Mouse (Mus musculus) heart, embryonic 11.5 days (tissue): ENCODE measurements around the gene Hoxd10. TPM values are rescaled to one million over a fixed set of nuclear protein-coding genes. Genes with fewer than 3 reads are reported as not detected.

Experiments used
- ATAC-seq: fragments of 200-750 bp; cut with Nextera tagmentation; replicated peaks from 2 replicates; pipeline ENCODE4 v1.8.0; 2017; ENCODE audit warnings: moderate library complexity; ENCODE audit not compliant: insufficient number of reproducible peaks, low FRiP score, low TSS enrichment
- H3K27ac ChIP-seq: fragments of 300-500 bp; sonication (generic); 2 replicates; pipeline ENCODE4 v1.5.1; 2014; ENCODE audit warnings: mild to moderate bottlenecking, low read depth, low read length
- H3K27me3 ChIP-seq: fragments of 300-500 bp; sonication (generic); 2 replicates; pipeline ENCODE4 v1.6.1; 2014; ENCODE audit warnings: mild to moderate bottlenecking, low read length, mixed read lengths; ENCODE audit not compliant: control insufficient read depth, insufficient read depth
- H3K36me3 ChIP-seq: fragments of 300-500 bp; sonication (generic); 2 replicates; pipeline ENCODE4 v1.6.1; 2014; ENCODE audit warnings: mild to moderate bottlenecking, low read length, moderate library complexity, mixed read lengths; ENCODE audit not compliant: control insufficient read depth, insufficient read depth
- H3K4me1 ChIP-seq: fragments of 300-500 bp; sonication (generic); 2 replicates; pipeline ENCODE4 v1.6.1; 2014; ENCODE audit warnings: low read length; ENCODE audit not compliant: control insufficient read depth, insufficient read depth
- H3K4me2 ChIP-seq: fragments of 300-500 bp; sonication (generic); 2 replicates; pipeline ENCODE4 v1.6.1; 2014; ENCODE audit warnings: mild to moderate bottlenecking, moderate library complexity
- H3K4me3 ChIP-seq: fragments of 300-500 bp; sonication (generic); 2 replicates; pipeline ENCODE4 v1.5.1; 2014; ENCODE audit warnings: low read depth, low read length
- H3K9ac ChIP-seq: fragments of 300-500 bp; sonication (generic); 2 replicates; pipeline ENCODE4 v1.6.1; 2014; ENCODE audit warnings: mild to moderate bottlenecking, low read depth, low read length, moderate library complexity
- H3K9me3 ChIP-seq: fragments of 300-500 bp; sonication (generic); replicated peaks from 2 replicates; pipeline ENCODE4 v1.6.1; 2016; ENCODE audit warnings: low read length; ENCODE audit not compliant: control insufficient read depth
- WGBS: fragments of 180-500 bp; shearing (Covaris S2); extraction: QIAGEN DNeasy Blood & Tissue Kit; methylation state at CpG from one replicate; pipeline ENCODE4 v1.1.7; 2014; ENCODE audit not compliant: insufficient replicate concordance; 5-methylcytosine and 5-hydroxymethylcytosine counted together
- polyA plus RNA-seq: library from polyadenylated mRNA; unstranded; fragments of >200 nt; fragmentation: Nextera tagmentation; extraction: Ambion mirVana; gene quantifications from 2 replicates; pipeline ENCODE4 v1.2.1, GENCODE M21; 2014

Hoxd10 gene
- polyA plus RNA-seq, 1 experiment from 2014 or later = 0.11 TPM

DNA sequence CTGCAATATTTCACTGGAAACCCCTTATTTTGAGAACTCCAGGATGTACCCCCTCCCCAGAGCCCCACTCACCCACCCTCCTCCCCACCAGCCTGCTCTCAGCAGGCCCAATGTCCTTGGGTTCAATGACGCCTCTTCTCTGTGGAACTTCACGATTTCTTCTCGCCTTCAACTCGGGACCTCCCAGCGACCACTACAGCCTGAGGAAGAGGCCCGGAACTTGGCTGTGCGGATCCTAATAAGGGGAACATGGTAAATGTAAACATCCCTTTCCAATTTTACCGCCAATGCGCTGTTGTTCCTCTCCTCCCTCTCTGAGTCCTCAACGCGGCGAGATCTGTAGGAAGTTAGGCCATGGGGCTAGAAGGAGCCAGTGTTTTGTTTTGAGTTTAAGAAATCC is 7.6 kb upstream of the Hoxd10 start:
- Histone ChIP-seq H3K36me3 (no peaks in the 10 kb centered on the region), H3K9ac (no peak overlapping the region)

DNA sequence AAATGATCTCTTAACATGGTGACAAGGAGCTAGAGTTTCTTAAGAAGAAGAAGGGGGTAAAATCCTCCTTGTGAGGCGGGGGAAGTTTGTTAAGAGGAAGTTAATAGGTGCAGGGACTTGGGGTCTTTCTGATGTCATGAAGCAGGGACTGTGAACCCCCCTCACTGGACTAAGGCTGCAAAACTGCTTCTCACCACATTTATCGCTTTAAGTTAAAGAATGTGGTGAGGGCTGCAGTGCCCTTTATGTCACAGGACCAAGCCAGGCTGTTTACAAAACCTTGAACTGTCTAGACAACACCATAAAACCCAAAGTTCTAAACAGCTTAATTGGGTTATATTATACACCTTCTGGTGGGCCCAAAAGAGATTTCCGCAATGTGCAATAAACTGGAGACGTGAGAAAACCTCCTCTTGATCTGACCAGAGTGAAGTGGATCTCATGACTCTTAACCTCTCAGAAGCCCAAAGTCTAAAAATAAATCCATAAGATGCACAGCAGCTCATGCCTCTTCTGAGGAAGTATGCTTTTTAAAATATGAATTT is 6.6 kb upstream of the Hoxd10 start:
- Histone ChIP-seq H3K27ac (no peak overlapping the region), H3K9ac (no peak overlapping the region), H3K4me2 (no peak overlapping the region)

More for the DNA sequence above, 7.6 kb upstream of the Hoxd10 start:
- no peaks in the 10 kb centered on the region for H3K9me3 ChIP-seq
- H3K4me2 ChIP-seq = no peak overlapping the region
- H3K27ac ChIP-seq = no peak overlapping the region
- ATAC-seq = no peak
- WGBS = 3% methylated on average over 12 of the region's 12 CpGs
- peaks cover 96% of the 10 kb centered on the region for H3K27me3 ChIP-seq
- H3K4me3 ChIP-seq = no peak overlapping the region
- H3K4me1 ChIP-seq = no peaks in the 10 kb centered on the region

DNA sequence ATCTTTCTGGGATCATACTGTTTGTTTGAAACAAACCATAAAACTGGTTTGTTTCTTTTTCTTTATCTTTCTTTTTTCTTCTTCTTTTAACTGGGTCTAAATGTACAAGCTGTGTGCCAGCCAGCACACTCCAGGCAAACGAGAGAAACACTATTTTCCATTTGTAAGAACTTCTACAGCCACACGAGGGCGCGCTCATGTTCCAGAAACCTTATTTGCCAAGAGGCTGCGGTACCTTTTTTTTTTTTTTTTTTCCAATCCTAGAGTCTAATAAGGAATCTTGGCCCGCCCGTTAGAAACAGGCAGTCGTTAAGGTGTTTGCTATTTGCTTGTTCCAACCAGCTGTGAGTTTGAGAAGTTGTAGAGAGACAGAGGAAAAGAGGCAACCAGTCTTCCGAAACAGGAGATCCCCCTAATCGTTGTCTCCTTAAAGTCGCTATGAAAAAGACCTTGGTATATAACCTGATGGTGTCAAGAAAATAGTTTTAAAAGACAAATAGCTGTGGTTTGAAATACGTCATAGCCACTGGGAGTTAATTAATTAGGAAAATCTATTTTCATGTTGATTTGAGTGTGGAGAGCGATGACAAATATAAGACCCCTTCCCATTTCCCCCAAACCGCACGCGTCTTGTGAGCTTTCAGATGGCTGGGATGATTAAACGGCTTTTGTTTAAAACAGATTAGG is 5.3 kb upstream of the Hoxd10 start:
- Histone ChIP-seq H3K4me1 (peaks cover 4% of the 10 kb centered on the region), H3K36me3 (no peaks in the 10 kb centered on the region), H3K9me3 (no peaks in the 10 kb centered on the region), H3K4me2 (no peak overlapping the region), H3K27me3 (peaks cover 92% of the 10 kb centered on the region), H3K9ac (no peak overlapping the region), H3K4me3 (no peak overlapping the region), H3K27ac (no peak overlapping the region)
- no peak for ATAC-seq
- 5% methylated on average over 17 of the region's 17 CpGs for WGBS

More for the DNA sequence above, 6.6 kb upstream of the Hoxd10 start:
- 13% methylated on average over 4 of the region's 4 CpGs for WGBS
- Histone ChIP-seq H3K36me3 (no peaks in the 10 kb centered on the region), H3K27me3 (peaks cover 96% of the 10 kb centered on the region), H3K9me3 (no peaks in the 10 kb centered on the region), H3K4me1 (no peaks in the 10 kb centered on the region), H3K4me3 (no peak overlapping the region)
- ATAC-seq = no peak

DNA sequence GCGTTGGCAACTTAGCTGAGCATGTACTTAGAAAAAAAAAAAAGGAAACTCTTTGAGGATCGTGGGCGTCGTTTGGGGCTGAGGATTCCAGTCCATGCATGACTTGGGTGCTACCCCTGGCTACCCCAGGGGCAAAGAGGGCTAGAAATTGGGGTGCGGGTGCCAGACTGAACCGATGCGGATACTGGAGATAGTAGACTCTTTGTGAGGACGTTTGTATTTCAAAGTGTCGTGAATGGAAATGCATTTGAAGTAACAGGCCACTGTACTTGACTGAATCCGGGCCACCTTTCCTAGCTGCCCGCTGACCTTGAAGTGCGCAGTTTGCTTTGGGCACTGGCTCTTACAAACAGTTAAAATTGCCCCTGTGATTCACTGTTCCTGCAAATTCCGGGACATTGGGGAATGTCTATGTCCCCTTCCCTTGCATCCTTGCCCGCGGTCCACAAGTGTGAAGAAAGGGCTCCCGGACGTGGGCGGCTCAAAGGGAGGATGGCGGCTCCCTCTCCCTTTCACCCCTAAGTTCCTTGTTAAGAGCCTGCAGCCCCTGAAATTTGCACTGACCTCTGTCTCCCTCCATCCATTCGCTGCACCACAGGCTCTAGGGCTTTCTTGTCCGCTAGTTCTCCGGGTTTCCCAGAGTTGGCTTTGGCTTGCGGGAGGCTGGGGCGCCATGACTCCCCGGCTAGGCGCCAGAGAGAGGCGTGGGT is 4.6 kb upstream of the Hoxd10 start:
- Histone ChIP-seq H3K9ac (no peak overlapping the region), H3K4me3 (no peak overlapping the region), H3K36me3 (no peaks in the 10 kb centered on the region), H3K27ac (no peak overlapping the region), H3K4me1 (peaks cover 6% of the 10 kb centered on the region), H3K4me2 (no peak overlapping the region), H3K27me3 (peaks cover 92% of the 10 kb centered on the region), H3K9me3 (no peaks in the 10 kb centered on the region)
- no peak for ATAC-seq
- under 1% methylated on average over 27 of the region's 27 CpGs for WGBS

DNA sequence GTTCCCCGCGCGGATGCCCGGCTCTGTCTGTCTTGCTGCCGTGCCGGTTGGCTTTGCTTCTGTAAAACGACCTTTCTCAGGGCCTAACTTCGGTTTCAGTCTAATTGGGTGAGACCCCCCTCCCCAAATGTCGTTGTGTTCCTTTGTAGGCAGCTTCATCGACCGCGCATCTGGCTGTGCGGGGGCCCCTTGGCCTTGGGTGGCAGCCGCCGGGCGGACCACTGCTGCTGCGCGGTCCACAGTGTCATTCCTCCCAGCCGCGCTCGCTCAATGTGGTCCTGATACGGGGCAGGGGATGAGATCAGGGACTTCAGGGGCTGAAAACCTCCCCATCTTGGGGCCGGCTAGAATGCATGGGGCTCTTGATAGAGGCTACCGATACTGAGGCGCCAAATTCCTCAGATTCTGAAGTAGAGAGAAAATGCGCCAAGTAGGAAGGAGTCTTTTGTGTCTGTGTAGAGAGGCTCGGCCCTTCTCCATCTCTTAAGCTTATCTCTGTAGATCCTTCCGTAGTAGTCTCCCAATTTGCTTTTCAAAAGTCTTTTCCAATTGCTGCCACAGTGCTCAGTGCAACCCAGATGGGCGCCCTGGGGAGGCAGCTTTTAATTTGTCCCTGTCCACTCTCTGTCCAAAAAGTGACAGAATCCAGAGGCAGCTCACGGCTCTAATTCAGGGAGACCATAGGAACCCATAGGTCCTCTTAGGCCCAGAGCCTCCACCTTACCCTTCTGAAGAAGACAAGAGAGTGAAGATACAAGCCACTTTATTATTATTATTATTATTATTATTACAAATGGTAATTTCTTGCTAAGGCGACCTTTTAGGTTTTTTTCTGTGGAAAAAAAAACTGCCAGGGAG is 3.8 kb upstream of the Hoxd10 start:
- Histone ChIP-seq H3K4me3 (no peak overlapping the region), H3K9ac (no peak overlapping the region), H3K9me3 (no peaks in the 10 kb centered on the region), H3K27ac (no peak overlapping the region), H3K36me3 (no peaks in the 10 kb centered on the region), H3K27me3 (peaks cover 90% of the 10 kb centered on the region), H3K4me1 (peaks cover 6% of the 10 kb centered on the region), H3K4me2 (no peak overlapping the region)
- no peak for ATAC-seq
- 1% methylated on average over 31 of the region's 31 CpGs for WGBS

DNA sequence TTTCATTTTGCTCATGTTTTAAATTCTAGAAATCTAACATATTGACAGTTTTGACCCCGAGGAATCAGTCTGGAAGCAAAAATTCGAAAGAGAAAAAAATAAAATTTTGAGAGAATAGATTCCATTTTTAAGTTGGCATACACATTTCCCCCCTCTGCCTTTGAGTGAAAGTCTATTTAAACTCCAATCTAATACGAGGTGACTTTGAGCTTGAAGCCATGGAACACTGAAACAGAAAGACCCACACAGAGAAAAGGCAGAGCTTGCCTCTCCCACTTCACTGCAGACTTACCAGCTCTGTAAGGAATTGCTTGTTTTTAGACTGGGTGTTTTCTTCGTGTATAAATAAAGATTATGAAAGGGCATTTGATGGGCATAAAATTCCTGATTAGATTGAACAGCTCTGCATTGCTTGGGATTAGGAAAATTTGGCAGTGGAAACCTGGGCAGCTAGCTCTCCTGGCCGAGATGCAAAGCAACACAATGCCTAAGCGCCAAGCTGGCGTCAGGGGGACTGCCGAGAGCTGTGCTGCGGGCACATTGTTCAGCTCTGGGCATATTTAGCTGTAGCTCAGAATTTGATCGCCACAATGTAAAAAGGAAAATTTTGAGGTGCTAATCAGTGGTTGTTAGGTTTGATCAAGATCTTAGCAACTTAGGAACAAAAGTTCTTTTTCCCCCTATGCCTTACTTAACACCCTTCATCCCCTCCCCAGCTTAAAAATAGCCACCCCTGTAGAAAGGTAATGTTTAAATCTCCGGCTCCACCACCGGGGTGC is 2.7 kb upstream of the Hoxd10 start:
- WGBS = 3% methylated on average over 12 of the region's 12 CpGs
- Histone ChIP-seq H3K9ac (no peak overlapping the region), H3K4me3 (no peak overlapping the region)

DNA sequence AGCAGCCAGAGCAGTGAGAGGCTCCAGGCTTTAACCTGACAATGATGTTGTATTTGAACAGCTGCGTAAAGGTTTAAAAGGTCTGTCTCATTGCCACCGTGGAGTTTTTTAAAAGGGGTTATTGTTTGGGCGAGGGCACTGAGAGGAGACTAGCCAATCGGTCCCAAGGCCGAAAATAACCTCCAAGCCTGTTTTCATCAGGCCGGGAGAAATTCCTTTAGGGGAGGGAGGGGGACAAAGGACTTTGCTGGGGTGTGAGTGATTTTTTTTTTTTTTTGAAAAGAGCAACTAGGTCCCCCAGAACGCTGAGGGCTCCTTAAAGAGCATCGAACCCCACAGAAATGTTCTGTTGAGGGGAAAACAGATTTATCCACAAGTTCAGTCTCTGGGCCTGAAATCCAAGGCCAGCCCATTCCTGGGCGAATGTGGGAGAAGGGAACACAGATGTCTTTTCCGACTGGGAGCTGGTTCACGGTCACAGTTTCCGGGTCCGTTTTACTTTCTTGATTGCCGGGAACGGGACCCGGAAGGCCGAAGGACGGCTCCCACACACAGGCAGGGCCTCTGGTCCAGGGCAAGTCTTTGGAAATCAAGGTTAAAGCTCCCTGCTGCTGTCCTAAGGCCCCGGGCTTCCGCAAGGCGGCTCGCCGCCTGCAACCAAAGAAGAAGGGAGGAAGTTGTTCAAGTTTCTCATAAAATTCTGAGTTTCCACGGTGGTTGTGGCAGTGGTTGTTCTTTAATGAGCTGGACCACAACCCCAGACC is 2.0 kb upstream of the Hoxd10 start:
- H3K4me1 ChIP-seq = peaks cover 6% of the 10 kb centered on the region
- H3K27me3 ChIP-seq = peaks cover 90% of the 10 kb centered on the region
- no peak overlapping the region for H3K9ac ChIP-seq
- ATAC-seq = no peak
- H3K4me2 ChIP-seq = no peak overlapping the region
- no peak overlapping the region for H3K27ac ChIP-seq
- WGBS = under 1% methylated on average over 24 of the region's 24 CpGs
- no peak overlapping the region for H3K4me3 ChIP-seq
- H3K36me3 ChIP-seq = no peaks in the 10 kb centered on the region
- no peaks in the 10 kb centered on the region for H3K9me3 ChIP-seq

More for the DNA sequence above, 2.7 kb upstream of the Hoxd10 start:
- Histone ChIP-seq H3K4me1 (peaks cover 6% of the 10 kb centered on the region), H3K36me3 (no peaks in the 10 kb centered on the region), H3K27ac (no peak overlapping the region), H3K27me3 (peaks cover 90% of the 10 kb centered on the region), H3K4me2 (no peak overlapping the region), H3K9me3 (no peaks in the 10 kb centered on the region)
- ATAC-seq = no peak
